Mouse (Mus musculus) c-Kit-negative CD71-positive TER-119-positive erythroid progenitor cells, embryonic 14.5 days (primary cell): ENCODE results near the gene Zfyve19.

Experiments used
- DNase-seq: peaks from one replicate; pipeline ENCODE4 v3.0.0-alpha.2; 2013; ENCODE audit warnings: low read depth, low spot score

Zfyve19 gene

DNA sequence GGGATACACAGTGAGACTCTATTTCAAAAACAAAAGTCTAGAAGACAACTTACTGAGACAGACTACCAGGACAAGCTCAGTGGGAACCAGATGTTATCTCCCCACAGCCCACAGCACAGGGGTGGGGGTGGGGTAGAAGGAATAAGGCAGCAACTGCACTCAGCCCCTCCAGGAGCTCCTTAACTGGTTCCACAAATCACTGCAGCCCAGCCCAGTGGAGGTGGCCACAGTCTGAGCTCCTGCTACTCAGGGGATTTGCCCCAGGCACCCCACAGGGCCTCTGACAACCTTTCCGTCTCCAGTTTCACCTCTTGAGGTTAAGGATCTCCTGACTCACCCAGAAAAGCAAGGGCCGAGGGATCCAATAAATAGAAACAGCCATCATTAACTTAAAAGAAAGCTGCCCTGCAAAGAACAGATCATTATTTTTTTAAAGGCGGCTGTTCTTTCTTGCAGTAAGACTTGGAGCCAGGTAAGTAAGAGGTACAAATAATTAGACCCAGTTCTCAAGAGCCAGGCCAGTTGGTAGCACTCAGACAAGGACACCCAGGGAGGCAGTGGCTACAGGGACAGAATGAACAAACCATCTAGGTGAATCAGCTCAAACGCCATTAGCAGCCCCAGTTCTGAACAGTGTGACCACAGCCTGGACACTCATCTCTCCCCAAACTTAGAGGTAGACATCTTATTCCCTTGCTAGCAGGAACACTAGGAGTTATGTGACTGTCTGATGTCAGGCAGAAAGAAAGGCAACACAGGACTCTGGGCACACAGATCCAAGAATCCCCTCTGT is 11.9 kb upstream of the Zfyve19 start:
- DNase-seq: no peak

DNA sequence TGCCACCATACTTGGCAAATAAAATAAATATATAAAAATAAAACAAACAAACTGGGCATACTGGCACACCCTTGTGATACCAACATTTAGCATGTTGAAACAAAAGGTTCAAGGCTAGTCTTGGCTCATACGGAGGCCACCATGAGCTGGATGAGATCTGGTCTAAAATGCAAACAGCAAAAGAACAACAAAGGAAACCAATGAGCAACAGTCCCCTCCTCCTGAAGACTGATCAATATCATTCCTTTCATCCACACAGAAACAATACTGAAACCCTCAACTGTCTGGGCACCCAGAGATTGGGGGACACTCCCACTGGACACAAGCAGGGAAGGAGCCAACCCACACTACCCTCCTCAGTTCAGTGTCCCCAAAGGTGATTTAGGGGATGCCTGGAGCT is 10.9 kb upstream of the Zfyve19 start:
- DNase-seq: no peak

DNA sequence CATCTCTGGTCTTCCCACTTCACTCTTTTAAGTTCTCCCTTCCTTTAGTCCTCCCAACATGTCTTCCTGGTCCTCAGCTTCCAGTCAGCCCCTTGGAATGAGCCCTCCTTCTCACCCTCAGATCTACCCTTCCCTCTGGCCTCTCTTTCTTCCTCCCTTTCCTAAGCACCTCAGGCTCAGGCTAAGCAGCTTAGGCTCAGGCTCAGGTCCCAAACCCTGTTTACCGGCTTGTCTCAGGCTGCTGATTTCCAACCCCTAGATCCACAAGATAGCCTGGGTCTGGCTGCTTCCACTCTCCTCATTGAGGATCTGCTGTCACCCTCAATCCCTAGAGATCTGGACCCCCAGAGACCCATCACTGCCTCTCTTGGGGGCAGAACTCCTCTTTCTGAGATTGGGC is 10.4 kb upstream of the Zfyve19 start:
- no peak for DNase-seq

DNA sequence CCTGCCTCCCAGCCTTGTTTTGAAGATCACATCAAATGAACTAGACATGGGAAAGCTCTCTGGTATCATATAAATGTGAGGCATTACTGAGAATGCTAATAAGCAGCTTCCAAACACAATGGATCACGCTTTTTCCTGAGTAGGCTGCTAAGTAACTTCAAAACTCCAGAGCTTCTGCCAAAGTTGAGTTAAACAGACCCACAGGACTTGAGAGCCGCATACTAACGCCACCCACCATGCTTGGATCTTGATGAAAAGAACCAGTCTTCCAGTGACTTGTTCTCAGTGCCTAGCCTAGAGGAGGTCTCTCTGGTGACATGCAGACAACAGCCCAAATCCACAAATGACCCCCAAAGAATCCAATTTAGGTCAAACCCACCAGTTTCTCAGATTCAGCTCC is 9.5 kb upstream of the Zfyve19 start:
- no peak for DNase-seq

DNA sequence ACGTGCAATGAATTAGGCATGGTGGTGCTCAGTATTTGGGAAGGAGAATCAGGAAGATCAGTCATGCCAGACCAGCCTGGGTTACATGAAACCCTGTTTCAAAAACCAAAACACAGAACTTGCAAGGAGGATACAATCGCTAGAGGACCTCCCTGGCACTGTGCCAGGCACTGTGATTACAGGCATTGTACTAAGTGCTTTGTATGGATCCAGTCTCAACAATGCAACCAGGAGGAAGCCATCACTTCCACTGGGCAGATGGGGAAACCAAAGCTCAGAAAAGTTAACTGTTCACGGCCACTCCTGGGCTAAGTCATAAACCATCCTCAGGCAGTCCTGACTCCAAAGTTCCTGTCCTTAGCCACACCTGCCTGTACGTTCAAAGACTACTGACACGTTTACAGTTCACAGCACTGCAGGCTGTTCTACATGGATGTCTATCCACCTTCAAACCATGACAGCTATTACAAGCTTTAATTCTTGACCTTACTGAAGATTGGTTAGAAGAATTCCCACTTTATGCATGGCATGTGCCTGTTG is 5.4 kb upstream of the Zfyve19 start:
- DNase-seq: no peak

DNA sequence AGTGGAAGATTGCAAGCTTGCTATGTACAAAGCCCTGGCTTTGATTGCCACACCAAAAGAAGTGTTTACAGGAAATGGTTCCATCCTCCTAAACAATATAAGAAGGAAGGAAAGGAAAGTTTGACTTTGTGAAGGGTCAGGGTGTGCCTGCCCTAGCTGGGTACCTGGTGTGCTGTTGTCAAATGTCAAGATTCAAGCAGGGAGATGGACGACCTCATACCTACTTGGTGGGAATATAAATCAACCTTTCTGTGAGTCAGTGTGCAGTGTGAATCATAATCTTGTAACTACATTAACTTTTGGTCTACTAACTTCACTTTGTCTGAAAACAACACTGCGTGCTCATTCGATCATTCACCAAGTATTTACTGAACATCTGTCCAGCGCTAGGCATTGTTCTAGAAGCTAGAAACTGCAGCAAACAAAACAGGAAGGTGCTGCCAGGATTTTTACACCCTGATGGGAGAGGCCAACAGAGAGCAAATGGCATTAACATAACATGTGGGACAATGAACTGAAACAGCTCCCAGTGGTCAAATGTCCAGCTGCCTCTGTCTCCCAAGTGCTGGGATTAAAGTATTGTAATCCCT is 4.5 kb upstream of the Zfyve19 start:
- DNase-seq: no peak

DNA sequence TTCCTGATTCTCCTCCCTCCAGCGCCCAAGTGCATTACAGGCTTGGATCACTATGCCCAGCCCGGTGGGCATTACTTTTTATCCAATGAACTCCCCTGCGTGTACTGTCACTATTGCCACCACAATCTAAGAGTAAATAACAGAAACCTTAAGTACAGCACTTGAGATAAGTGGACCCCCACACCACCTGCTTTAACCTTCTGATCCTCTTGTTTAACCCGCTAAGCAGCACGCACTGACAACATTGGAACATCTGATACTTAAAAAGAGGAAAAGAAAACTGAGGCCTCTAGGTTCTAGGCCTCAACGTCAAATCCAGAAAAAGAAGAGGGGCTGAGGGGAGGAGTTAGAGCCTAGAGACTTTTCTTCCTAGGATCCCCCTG is 465 bp upstream of the Zfyve19 start:
- no peak for DNase-seq

DNA sequence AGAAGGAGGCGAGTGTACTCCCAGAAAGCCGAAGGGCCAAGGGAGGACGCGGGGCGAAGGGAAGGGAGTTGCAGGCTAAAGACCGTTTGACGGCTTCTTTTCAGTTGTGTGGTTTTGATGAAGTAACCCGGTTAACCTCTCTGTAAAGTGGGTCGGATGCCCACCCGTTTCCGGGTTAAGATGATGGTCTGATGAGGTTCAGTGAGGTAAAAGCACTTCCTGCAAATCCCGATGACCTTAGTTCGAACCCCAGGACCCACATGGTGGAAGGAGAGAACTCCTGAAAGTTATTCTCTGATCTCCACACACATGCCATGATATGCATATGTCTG is 725 bp downstream of the Zfyve19 start:
- no peak for DNase-seq

DNA sequence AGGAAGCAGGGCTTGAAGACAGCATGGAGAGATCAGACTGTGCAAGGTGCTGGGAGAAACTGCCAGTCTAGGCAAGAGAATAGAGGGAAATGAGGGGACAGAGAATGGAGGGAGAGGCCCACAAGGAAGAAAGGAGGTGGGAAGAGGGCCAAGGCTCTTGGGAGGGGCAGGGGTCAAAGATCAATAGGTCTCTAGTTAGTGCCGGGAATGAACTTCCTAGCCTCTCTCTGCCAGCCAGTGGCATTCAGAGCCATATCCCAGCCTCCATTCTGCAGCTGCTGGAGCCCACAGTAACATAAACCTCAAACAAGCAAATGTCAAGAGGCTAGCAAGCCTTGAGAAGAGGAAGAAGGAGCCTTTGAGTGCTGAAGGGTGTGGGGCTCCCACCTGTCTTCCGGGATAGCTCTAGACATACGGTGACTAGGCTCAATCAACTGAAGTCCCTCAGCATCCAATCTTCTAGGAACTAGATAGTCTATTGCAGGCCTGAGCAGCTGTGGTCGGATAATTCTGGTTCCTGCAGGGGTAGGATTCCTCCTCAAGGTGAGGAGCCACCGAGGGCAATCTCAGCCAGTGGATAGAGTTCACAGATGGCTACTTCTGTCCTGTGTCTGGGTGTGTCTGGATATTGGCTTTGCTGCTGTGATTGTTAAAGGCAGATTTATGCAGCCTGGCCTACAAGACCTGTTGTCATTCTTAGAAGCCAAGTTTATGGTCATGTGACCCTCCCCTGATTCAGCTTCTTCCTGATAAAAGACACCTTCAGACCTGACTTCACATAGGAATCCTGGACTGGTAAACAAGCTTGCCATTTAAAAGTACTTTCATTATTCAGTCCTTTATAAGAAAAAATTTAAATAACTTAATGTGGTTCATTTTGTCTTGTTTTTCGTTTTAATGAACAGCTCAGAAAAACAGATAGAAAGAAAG is 21.6 kb downstream of the Zfyve19 start, which contains the start of gene Ppp1r14d:
Ppp1r14d (minus strand) TSS at position 132 of the 930 bp plus-strand sequence.
- DNase-seq: no peak

DNA sequence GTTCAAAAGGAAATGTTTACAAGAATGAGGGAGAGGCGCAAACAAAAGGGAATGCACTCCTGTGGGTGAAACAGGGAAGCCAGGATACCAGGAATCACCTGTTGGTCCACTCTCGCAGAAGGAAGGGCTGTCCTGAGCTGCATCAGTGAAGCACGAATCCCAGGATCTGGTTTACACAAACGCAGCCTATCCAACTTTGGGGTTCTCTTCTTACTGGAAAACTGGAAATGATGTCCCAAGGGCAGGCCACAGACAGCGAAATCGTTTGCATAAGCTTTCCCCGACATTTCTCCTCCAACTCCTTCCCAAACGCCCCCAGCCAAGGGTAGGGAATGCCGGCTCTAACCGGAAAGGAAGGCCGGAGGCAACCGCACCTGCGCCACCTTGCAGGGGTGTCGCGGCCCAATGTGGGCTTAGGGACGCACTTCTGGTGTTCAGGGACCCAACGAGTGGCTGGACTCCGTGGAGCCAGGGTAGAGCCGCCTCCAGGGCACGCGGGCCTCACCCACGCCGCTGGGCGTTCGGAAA is 28.3 kb downstream of the Zfyve19 start:
- no peak for DNase-seq

DNA sequence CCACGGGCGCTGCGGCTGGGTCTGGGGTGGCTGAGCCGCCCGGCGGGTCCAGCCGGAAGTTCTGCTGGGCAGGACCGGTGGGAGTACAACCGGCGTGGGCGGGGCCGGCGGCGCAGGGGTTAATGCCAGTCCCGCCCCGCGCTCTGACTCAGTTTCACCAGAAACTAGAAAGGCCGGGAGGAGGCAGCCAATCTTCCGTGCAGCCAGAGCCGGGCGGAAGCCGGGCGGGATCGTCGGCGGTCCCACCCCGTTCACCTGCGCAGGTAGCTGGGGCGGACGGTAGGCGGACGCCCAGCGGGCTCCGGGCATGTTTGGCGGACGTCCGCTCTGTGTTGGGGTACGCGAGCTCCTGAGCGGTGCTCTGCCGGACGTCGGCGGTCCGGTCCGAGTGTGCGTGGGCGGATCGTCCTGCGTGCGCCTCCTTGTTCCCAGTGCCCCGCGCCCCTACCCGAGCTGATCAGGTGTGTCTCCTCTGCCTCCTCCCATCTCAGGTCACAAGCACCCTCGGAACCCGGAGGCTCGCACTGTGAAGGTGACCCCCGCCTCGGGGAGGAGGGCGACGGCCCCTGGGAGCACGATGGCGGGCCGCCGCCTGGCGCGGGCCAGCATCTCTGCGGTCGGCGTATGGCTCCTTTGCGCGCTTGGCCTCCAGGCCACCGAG is 28.9 kb downstream of the Zfyve19 start, which contains the start of gene Spint1:
Spint1 (plus strand) TSS at position 153 of the 661 bp plus-strand sequence.
- no peak for DNase-seq

DNA sequence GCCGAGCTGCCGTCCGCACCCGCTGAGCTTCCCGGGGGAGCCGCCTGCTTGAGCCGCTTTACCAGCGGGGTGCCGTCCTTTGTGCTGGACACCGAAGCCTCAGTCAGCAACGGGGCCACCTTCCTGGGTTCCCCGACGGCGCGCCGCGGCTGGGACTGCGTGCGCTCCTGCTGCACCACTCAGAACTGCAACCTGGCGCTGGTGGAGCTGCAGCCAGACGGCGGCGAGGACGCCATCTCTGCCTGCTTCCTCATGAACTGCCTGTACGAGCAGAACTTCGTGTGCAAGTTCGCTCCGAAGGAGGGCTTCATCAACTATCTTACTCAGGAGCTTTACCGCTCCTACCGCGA is 29.4 kb downstream of the Zfyve19 start:
- DNase-seq: no peak

DNA sequence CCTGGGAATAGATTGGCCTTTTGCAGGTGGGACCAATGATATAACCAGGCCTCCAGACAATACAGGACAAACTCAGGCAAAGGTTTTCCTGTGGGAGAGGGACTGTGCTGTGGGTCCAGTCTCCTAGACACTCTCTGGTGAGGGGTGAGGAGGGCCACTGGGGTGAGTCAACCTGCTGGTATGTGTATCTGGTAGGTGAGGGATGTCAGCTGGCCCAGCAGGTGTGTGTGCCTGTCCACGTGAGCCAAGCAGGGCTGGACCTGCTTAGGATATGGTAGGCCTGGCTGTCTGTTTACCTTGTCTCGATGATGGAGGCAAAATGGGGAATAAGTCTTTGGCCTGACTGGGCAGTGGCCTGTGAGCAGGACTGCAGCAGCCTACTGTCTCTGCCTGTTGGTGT is 30.3 kb downstream of the Zfyve19 start:
- no peak for DNase-seq

DNA sequence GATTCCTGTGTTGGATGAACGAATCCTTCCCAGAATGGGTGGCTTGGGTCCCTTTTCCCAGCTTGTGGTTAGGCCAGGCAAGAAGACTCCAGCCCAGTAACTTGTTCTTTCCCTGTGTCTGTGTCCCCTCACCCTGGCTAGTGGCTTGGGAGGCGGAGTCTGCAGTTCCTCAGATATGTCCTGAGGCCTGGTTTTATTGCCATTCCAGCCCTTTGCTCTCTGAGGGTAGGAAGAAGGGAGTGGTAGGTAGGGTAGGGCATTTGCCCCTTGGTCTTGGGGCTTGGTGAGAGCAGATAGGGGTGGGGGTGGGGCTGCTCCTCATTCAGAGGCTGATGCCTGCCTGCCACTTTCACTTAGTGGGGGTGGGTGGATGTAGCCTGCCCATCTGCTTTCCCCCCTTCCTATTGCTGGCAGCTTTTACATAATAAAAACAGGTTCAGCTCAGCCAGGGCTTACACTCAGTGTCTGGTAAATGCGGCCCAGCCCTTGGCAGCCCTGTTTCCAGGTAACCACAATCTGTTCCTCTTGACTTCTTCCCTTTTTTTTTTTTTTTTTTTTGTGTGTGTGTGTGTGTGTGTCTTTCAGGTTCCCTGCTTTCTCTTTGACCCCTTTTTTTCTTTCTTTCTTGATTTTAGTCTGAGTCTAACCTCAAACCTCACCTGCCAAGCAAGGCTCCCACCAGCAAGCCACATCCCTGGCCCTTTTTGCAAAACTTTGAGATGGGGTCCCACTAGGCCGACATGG is 31.8 kb downstream of the Zfyve19 start:
- no peak for DNase-seq

DNA sequence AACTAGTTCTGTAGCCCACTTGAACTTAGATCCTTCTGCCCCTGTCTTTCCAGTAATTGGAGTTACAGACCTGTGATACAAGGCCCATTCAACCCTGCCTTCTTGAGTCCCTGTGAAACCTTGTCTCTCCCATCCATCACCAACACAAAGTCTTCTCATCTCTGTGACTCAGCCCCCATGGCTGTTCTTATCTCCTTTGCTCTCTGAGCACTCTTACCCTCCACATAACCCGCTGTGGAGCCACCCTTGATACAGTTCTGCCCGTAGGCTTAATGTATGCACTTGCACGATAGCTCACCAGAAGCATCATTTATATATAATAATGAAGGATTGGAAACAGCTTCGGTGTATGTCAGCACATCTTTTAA is 32.4 kb downstream of the Zfyve19 start:
- DNase-seq: no peak

DNA sequence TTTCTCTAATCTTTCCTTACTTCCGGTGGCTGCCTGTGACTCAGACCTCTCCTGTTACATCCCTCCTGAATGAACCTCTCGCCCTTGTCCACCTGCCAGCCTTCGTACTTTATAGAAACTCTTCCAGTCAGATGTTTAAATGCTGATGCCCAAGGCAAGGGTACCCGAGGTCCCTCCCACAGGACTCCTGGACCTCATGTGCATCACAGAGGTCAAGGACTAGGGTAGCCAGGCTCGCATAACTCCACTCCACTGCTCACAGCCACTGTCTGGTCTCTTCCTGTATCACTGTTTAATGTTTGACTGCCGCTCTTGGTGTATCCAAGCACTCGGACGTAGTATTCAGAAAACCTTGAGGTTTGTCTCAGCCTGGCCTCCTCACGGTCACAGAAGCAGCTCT is 34.1 kb downstream of the Zfyve19 start:
- DNase-seq: no peak

DNA sequence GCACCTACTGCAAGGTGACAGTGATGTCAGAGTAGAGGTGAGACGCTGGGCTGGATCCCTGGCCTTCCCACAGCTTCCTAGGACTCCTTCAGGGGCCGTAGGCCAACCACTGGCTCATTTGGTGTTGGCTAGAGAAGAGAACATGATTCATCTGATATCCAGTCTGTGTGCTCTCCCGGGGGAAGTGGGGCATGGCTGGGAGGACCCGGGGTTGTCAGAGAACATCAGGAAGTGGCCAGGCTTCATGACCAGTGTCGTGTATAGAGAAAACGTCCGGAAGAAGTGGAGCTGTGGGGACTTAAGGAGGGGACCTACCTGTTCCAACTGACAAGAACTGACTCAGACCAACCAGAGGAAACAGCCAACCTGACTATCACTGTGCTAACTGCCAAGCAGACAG is 36.8 kb downstream of the Zfyve19 start:
- DNase-seq: no peak

DNA sequence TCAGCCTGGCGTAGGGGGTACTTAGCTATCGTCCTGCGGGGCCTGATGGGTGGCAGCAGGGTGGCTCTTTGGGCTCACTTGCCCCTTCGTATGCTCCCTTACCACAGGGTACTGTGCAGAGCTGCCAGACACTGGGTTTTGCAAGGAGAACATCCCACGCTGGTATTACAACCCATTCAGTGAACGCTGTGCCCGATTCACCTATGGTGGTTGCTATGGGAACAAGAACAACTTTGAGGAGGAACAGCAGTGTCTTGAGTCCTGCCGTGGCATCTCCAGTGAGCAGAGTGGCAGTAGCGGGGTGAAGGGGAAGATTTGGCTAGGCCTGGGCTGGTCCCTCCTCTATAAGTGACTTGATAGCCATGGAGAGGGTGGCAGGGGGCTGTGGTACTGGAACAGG is 39.5 kb downstream of the Zfyve19 start:
- DNase-seq: no peak

DNA sequence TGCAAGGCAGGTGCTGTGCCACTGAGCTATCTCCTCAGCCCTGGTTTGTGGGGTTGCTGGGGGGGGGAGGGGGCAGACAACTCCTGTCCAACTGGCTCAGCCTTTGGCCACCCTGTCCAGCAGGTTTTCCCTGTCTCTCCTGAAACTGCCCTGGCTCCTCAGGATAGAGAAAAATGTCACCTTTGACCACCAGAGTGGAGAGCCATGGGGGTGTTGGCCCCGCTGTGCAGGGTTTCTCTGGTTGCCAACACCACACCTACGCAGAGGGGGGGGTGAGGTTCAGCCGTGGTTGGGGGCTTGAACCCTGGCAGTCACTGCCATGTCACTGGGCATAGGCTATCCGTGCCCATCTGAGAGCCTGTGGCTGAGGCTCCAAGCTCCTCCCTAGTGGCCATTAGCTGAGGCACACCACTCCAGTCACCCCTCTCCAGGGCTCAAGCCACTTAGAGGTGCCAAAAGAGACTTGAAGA is 41.2 kb downstream of the Zfyve19 start:
- no peak for DNase-seq

DNA sequence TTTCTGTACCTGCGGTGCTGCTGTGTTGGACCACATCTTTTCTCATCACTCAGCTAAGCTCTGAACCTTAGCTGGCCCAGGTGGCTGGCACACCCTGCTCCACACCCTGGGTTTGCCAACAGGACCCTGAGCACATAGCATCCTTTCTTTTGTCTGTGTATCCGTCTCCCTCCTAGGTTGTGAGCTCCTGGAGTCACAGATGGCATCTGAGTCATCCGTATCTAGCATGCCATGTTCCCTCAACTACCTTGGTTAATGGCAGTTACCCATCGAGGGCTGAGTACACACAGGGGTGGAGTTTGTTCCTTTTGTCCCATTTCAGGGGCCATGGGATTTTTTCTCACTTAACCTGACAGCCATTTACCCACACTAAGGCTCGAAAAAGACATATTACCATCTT is 42.0 kb downstream of the Zfyve19 start:
- DNase-seq: no peak
